Mouse (Mus musculus) small intestine, adult 2 months (tissue): ENCODE data around the gene Neto2.

Experiments used
- CTCF ChIP-seq: fragments of 200-500 bp; IDR thresholded peaks from 2 replicates; pipeline ENCODE4 v1.5.1; 2012; ENCODE audit warnings: low read depth, mild to moderate bottlenecking, control low read depth, inconsistent platforms, low read length, moderate library complexity, mixed read lengths; ENCODE audit not compliant: insufficient replicate concordance, insufficient read length; ENCODE audit errors: extremely low read depth
- POLR2A ChIP-seq: fragments of 200-500 bp; IDR thresholded peaks from 2 replicates; pipeline ENCODE4 v1.6.1; 2012; ENCODE audit warnings: low read depth, mild to moderate bottlenecking, control low read depth, inconsistent platforms, low read length, moderate library complexity

DNA sequence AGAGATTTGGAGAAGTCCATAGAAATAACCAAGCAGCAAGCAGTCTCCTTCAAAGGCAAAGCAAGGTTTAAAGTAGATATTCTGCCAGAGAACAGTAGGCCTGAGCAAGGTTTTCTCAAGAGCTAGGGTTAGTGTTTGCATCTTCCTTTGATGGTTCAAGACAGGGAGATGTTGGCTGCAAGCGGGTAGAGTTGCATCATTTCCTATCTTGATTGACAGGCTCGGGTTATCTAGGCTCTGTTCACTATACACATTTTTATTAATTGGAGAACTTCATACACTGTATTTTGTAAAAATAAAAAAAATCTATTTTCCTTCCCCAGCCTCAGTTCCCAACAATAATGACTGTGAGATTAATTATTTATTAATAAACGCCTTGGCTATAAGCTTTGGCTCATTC, 94.2 kb downstream of the Neto2 start:
- no peak for TF ChIP-seq CTCF
- no peak for TF ChIP-seq POLR2A
